Mouse (Mus musculus) small intestine, adult 2 months (tissue): Measurements from ENCODE around the gene Mfap1b. TPM values are rescaled to one million over a fixed set of nuclear protein-coding genes. Genes with fewer than 3 reads are reported as not detected.
"Not testable (repeated sequence)": the region's sequence is repeated elsewhere in the genome, so short reads cannot be mapped to it uniquely, and the experiment has no call there.

Source experiments
- H3K27ac ChIP-seq: fragments of 200-500 bp; 2 replicates; pipeline ENCODE4 v1.5.1; 2012; ENCODE audit warnings: low read depth, low read length, control low read depth, inconsistent platforms; ENCODE audit not compliant: insufficient read depth
- H3K27me3 ChIP-seq: fragments of 200-500 bp; 2 replicates; pipeline ENCODE4 v1.6.1; 2012; ENCODE audit warnings: mild to moderate bottlenecking, moderate library complexity, low read length, inconsistent platforms; ENCODE audit not compliant: control insufficient read depth, insufficient read depth
- H3K36me3 ChIP-seq: fragments of 200-500 bp; 2 replicates; pipeline ENCODE4 v1.6.1; 2012; ENCODE audit warnings: mild to moderate bottlenecking, low read length, control low read depth, inconsistent platforms; ENCODE audit not compliant: control insufficient read depth, insufficient read depth
- H3K4me1 ChIP-seq: fragments of 200-500 bp; 2 replicates; pipeline ENCODE4 v1.6.1; 2012; ENCODE audit warnings: low read length, inconsistent platforms, mixed read lengths; ENCODE audit not compliant: control insufficient read depth, insufficient read depth, insufficient read length
- H3K4me3 ChIP-seq: fragments of 200-500 bp; 2 replicates; pipeline ENCODE4 v1.5.1; 2012; ENCODE audit warnings: low read depth, mild to moderate bottlenecking, control low read depth, inconsistent platforms, low read length, moderate library complexity
- CTCF ChIP-seq: fragments of 200-500 bp; IDR thresholded peaks from 2 replicates; pipeline ENCODE4 v1.5.1; 2012; ENCODE audit warnings: low read depth, mild to moderate bottlenecking, control low read depth, inconsistent platforms, low read length, moderate library complexity, mixed read lengths; ENCODE audit not compliant: insufficient replicate concordance, insufficient read length; ENCODE audit errors: extremely low read depth
- POLR2A ChIP-seq: fragments of 200-500 bp; IDR thresholded peaks from 2 replicates; pipeline ENCODE4 v1.6.1; 2012; ENCODE audit warnings: low read depth, mild to moderate bottlenecking, control low read depth, inconsistent platforms, low read length, moderate library complexity
- WGBS: fragments of 180-500 bp; shearing (Covaris S2); methylation state at CpG from one replicate; pipeline ENCODE4 v1.1.7; 2018; 5-methylcytosine and 5-hydroxymethylcytosine counted together
- polyA plus RNA-seq: library from polyadenylated mRNA; depleted of rRNA; stranded (reverse); fragments of >200 nt; gene quantifications from 2 replicates; pipeline ENCODE4 v1.2.3, GENCODE M21; 2012

Gene Mfap1b
- polyA plus RNA-seq, 1 experiment, result 0.66 TPM

DNA sequence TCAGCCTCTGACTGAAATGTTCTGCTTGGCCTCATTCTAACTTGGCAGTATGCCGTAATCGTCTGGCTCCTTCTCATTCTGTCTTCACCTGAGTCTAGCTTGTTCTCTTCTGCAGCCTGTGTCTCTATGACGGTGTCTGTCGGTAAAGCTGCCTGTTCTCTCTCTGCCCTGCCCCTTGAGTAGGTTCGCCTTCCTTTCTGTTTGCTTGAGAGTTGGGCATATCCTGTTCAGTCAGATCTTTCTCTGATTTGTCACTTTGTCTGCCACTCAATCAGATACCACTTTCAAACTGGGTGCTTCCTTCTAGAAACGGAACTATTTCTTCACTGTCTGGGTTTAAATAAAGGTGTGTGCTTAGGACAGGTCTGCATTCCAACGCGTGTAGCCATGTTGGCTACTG is 37.5 kb upstream of the Mfap1b start:
- Histone ChIP-seq H3K27ac (no peak overlapping the region), H3K4me3 (no peak overlapping the region), H3K4me1 (peaks cover 3% of the 10 kb centered on the region), H3K27me3 (no peaks in the 10 kb centered on the region), H3K36me3 (peaks cover 7% of the 10 kb centered on the region; the same call in 1 of the 2 replicates)
- no peak for TF ChIP-seq POLR2A
- no peak for TF ChIP-seq CTCF
- 85% methylated on average over 8 of the region's 8 CpGs for WGBS

DNA sequence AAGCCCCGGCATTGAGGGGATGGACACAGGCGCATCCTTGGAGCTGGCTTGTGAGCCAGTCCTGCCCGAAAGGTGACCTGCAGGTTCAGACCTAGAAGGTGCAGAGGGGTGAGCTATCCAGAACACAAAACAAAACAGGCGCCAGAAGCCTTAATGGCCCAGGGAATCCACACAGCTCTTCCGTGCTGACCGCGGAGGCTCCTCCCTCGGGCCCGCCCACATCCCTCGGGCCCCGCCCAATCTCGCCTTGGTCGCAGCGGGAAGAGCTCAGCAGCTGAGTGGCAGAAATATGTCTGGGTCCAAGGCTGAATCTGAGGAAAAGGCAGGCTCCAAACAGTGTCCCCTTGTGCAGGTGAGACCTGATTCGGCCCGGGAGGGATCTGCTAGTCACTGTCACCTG is 35.7 kb upstream of the Mfap1b start:
- H3K27ac ChIP-seq, result no peak overlapping the region
- H3K4me3 ChIP-seq, result peak overlapping the region; percentile 68
- H3K36me3 ChIP-seq, result peaks cover 6% of the 10 kb centered on the region; the same call in 1 of the 2 replicates
- WGBS, result 18% methylated on average over 16 of the region's 16 CpGs
- TF ChIP-seq CTCF (no peak), POLR2A (peak; percentile 25; the same call in 1 of the 2 replicates)
- H3K27me3 ChIP-seq, result no peaks in the 10 kb centered on the region
- H3K4me1 ChIP-seq, result peaks cover 3% of the 10 kb centered on the region

DNA sequence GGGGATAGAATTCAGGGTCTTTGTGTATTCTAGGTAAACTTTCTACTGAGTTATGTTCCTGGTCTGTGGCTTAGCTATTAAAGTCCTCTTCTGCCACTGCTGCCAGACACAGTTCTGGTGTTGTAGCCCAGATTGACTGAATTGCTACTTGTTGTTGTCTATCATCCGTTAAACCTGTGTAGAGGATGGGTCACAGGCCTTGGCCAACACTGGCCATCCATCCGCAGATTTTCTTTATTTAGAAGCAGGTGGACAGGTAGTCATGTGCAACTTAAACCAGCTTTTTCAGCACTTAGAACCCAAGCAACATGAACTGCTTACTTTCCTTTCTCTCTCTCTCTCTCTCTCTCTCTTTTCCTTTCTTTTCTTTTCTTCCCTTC is 34.1 kb upstream of the Mfap1b start:
- no peak overlapping the region for H3K4me3 ChIP-seq
- H3K27me3 ChIP-seq, result no peaks in the 10 kb centered on the region
- peaks cover 3% of the 10 kb centered on the region for H3K4me1 ChIP-seq
- TF ChIP-seq POLR2A (no peak), CTCF (no peak)
- H3K36me3 ChIP-seq, result peaks cover 3% of the 10 kb centered on the region; the same call in 1 of the 2 replicates
- 39% methylated on average over 2 of the region's 2 CpGs for WGBS
- H3K27ac ChIP-seq, result no peak overlapping the region

DNA sequence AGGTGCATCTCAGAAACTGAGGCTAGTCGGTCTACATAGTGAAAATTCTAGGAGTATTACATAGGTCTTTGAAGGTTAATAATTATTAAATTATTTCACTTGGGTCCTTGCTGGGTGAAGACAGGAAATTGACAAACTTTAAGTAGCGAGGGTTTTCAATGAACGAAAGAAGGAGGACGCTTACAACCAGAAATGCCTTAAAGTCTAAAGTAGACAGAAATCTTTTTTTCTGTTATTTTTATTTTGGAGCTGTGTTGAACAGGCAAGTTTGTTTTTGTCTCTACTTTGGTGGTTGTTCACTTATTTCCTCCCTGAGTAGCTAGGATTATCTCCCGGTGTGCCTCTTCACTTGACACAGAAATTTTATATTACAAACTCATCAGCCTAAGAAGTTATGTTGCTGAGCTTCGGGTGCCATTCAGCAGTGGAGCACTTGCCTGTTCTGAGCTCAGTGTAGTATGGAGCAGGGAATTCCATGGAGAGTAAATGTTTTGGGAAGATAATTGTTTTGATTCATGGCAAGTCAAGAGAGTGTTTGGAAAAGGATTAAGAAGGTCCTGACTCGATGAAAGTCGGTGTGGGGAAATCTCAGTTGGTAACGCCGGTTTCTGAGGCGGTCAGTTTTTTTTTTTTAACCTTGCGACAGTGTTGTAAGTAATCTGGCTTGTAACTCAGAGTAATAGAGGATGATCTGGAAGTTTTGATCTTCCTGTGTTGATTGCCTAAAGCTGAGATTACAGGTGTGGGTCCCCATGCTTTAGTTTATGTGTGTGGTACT is 33.5 kb upstream of the Mfap1b start:
- Histone ChIP-seq H3K27ac (no peak overlapping the region), H3K27me3 (no peaks in the 10 kb centered on the region), H3K4me3 (no peak overlapping the region), H3K36me3 (peaks cover 3% of the 10 kb centered on the region; the same call in 1 of the 2 replicates), H3K4me1 (peaks cover 3% of the 10 kb centered on the region)
- no peak for TF ChIP-seq CTCF
- TF ChIP-seq POLR2A, result no peak
- WGBS, result 1% methylated on average over 12 of the region's 12 CpGs

DNA sequence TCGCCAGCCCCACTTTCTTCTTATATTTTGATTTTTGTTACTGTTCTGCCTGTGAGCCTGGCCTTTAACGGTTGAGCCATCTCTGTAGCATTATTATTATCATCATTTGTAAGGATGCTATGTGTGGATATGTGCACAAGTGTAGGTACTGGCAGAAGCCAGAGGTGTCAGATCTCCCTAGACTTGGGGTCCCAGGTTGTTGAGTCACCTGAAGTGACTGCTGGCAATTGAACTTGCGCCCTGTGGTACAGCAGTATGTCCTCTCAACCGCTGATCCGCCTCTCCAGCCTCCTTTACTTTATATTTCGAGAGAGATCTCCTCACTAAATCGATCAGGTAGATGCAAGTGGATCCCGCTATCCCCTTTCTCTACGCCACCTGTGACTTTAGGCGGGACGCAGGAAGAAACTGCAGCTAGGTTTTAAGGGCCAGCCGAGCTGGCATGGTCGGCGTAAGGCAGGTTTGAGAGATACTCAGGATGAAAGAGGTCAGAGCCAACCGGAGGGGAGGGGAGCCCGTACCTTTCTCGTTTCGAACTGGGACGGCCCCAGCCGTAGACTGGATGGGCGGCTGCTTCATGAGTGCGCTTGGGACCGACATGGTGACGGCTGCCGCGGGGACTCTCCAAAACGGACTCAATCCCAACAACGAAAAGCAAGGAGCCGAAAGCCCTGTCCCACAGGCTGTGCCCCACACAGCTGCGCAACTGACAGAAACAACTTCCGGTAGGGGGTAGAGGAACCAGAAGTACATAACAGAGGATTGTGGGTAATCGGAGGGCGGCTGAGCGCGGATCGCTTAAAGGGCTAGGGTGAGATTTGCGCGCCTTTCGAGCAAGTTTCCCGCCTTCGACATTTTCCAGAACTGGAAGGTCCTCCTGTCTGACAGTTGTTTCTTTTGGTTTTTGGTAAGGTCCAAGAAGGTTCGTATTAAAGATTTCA is 32.3 kb upstream of the Mfap1b start, which contains the start of the genes Mfap1a and Wdr76:
Gene Mfap1a (minus strand): TSS at position 724 of the 941 bp plus-strand sequence.
Gene Wdr76 (plus strand): TSS at position 782 of the 941 bp plus-strand sequence.
- peak; percentile 86 for TF ChIP-seq POLR2A
- not testable (repeated sequence) for H3K4me1 ChIP-seq, H3K36me3 ChIP-seq, H3K27me3 ChIP-seq
- peak within 1 kb of the TSS; percentile 52; the same call in 1 of the 2 replicates for H3K27ac ChIP-seq
- 3% methylated on average over 42 of the region's 42 CpGs for WGBS
- H3K4me3 ChIP-seq, result peak within 1 kb of the TSS; percentile 81

DNA sequence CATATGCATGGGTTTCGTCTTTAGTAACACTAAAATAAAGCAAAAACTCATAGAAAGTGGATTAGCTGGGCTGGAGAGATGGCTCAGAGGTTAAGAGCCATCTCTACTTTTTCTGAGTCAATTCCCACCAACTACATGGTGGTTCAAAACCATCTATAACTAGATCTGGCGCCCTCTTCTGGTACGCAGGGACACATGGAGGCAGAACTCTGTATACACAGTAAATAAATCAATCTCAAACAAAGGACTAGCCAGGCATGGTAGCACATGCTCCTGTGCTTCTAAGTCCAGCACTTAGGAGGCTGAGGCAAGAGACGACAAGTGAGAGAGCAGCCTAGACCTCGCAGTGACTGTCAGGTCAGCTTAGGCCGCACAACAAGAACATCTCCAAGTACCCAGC is 27.7 kb upstream of the Mfap1b start:
- H3K4me3 ChIP-seq, H3K27ac ChIP-seq, H3K4me1 ChIP-seq, H3K36me3 ChIP-seq, H3K27me3 ChIP-seq: not testable (repeated sequence)
- 83% methylated on average over 2 of the region's 6 CpGs for WGBS

DNA sequence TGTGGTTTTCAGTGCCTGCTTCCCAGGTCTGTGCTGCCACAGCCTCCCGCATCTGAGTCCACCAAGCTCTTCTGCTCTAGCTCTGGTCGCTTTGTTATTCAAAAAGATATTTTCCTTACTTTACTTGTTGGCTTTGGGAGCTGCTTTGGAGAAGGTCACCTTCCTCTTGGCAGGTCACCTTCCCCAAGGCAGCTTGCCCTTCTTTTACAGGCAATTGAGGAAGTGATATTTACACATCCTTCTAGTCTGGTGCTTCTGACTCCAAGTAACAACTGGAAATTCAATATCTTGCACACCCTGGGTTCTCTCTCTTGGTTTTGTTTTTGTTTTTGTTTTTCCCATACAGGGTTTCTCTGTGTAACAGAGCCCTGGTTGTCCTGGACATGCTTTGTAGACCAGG is 10.5 kb upstream of the Mfap1b start:
- H3K27ac ChIP-seq, H3K4me3 ChIP-seq, H3K36me3 ChIP-seq, H3K4me1 ChIP-seq, H3K27me3 ChIP-seq: not testable (repeated sequence)
- WGBS, result 72% methylated on average over 2 of the region's 2 CpGs
